Mouse (Mus musculus) midbrain, embryonic 15.5 days (tissue): Measurements from ENCODE around the gene Tpcn2. TPM values are rescaled to one million over a fixed set of nuclear protein-coding genes. Genes with fewer than 3 reads are reported as not detected.

Experiments
- ATAC-seq: fragments of 200-750 bp; cut with Nextera tagmentation; replicated peaks from 2 replicates; pipeline ENCODE4 v1.8.0; 2017; ENCODE audit warnings: moderate TSS enrichment
- H3K27ac ChIP-seq: fragments of 300-500 bp; sonication (generic); 2 replicates; pipeline ENCODE4 v1.5.1; 2015; ENCODE audit warnings: mild to moderate bottlenecking, inconsistent platforms
- H3K27me3 ChIP-seq: fragments of 300-500 bp; sonication (generic); replicated peaks from 2 replicates; pipeline ENCODE4 v1.6.1; 2015; ENCODE audit warnings: inconsistent platforms
- H3K36me3 ChIP-seq: fragments of 300-500 bp; sonication (generic); replicated peaks from 2 replicates; pipeline ENCODE4 v1.6.1; 2015; ENCODE audit warnings: inconsistent platforms
- H3K4me1 ChIP-seq: fragments of 300-500 bp; sonication (generic); 2 replicates; pipeline ENCODE4 v1.6.1; 2015; ENCODE audit warnings: inconsistent platforms
- H3K4me2 ChIP-seq: fragments of 300-500 bp; sonication (generic); 2 replicates; pipeline ENCODE4 v1.6.1; 2015; ENCODE audit warnings: inconsistent platforms, mild to moderate bottlenecking, moderate library complexity
- H3K4me3 ChIP-seq: fragments of 300-500 bp; sonication (generic); 2 replicates; pipeline ENCODE4 v1.5.1; 2015; ENCODE audit warnings: mild to moderate bottlenecking, inconsistent platforms
- H3K9ac ChIP-seq: fragments of 300-500 bp; sonication (generic); 2 replicates; pipeline ENCODE4 v1.6.1; 2015; ENCODE audit warnings: mild to moderate bottlenecking, inconsistent platforms
- H3K9me3 ChIP-seq: fragments of 300-500 bp; sonication (generic); 2 replicates; pipeline ENCODE4 v1.6.1; 2016; ENCODE audit warnings: inconsistent platforms
- WGBS: fragments of 180-500 bp; shearing (Covaris S2); methylation state at CpG from one replicate; pipeline ENCODE4 v1.1.7; 2015; ENCODE audit warnings: mixed read lengths; 5-methylcytosine and 5-hydroxymethylcytosine counted together
- polyA plus RNA-seq: library from polyadenylated mRNA; unstranded; fragments of >200 nt; fragmentation: Nextera tagmentation; extraction: Ambion mirVana; gene quantifications from 2 replicates; pipeline ENCODE4 v1.2.1, GENCODE M21; 2015

The Tpcn2 gene
- polyA plus RNA-seq, result 2.9 and 3.2 TPM in 2 replicates

DNA sequence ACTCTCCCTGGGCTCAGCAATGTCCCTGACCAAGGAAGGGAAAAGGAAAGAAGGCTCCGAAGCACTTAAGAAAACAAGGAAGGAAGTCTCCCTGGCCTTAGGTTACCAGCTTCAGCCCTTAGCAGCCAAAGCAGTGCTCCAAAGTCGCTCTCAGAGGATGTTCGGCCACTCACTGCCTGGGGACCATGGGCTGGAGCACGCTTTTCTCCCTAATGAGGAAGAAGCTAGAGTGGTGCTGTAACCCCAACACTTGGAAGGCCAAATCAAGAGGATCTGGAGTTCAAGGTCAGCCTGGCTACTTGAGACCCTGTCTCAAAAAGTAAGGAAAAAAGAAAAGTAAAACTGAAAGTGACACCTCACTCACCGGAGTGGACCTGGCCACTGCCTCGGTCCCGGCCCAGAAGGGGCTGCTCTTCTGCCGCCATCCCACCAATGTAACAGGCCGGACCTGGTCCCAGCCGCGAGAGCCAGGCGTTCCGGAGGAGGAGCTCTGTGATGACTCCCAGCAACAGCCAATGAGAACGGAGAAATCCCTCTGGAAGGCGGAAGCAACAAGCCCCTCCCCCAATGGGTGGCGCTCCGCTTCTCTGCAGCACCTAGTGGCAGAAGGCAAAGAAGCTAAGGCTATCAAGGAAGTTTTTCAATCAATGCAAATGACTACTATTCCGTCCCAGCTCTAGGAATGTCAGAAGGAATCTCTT, at the start of gene Tpcn2:
Gene Tpcn2 (minus strand): TSS at position 525 of the 701 bp plus-strand sequence.
- Histone ChIP-seq H3K27me3 (no peaks in the 10 kb centered on the region), H3K4me1 (peaks cover 11% of the 10 kb centered on the region), H3K4me2 (peak within 1 kb of the TSS; percentile 63), H3K4me3 (peak within 1 kb of the TSS; percentile 49), H3K27ac (no peak within 1 kb of the TSS), H3K9me3 (no peaks in the 10 kb centered on the region), H3K36me3 (no peaks in the 10 kb centered on the region), H3K9ac (peak within 1 kb of the TSS; percentile 37)
- WGBS, result 5% methylated on average over 18 of the region's 18 CpGs
- ATAC-seq, result peak; percentile 94

GRCm38 (mm10) chr7:145332376-145333041, 48.7 kb upstream of the Tpcn2 start:
- no peak overlapping the region for H3K9ac ChIP-seq
- H3K27me3 ChIP-seq, result no peaks in the 10 kb centered on the region
- H3K27ac ChIP-seq, result no peak overlapping the region
- no peak for ATAC-seq
- no peak overlapping the region for H3K4me2 ChIP-seq
- no peak overlapping the region for H3K4me3 ChIP-seq
- H3K4me1 ChIP-seq, result no peaks in the 10 kb centered on the region
- 69% methylated on average over 1 of the region's 1 CpGs for WGBS
- no peaks in the 10 kb centered on the region for H3K36me3 ChIP-seq
- H3K9me3 ChIP-seq, result no peaks in the 10 kb centered on the region

DNA sequence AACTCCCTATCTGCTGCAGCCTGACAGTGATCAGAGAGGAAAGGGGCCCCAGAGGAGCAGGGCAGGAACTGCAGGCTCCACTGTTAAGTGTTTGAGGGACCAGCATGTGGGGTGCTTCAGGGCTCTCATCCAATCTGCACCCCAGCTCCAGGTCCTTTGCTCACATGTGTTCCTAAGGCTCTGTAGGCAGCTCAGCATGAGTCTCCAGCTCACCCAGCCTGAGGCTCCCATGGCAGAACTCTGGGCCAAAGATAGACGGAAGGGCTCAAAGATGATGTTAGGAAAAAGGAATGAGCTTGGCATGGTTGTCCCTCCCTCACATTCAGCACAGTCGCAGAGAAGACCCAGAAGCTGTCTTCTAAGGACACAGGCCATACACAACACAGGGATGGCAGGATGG, 46.8 kb upstream of the Tpcn2 start:
- no peaks in the 10 kb centered on the region for H3K36me3 ChIP-seq
- H3K4me2 ChIP-seq, result no peak overlapping the region
- ATAC-seq, result no peak
- H3K4me1 ChIP-seq, result no peaks in the 10 kb centered on the region
- H3K27ac ChIP-seq, result no peak overlapping the region
- no peak overlapping the region for H3K4me3 ChIP-seq
- H3K9ac ChIP-seq, result no peak overlapping the region
- WGBS, result 85% methylated on average over 2 of the region's 2 CpGs
- H3K9me3 ChIP-seq, result no peaks in the 10 kb centered on the region
- H3K27me3 ChIP-seq, result no peaks in the 10 kb centered on the region

- no peak overlapping the region for H3K4me3 ChIP-seq
- no peaks in the 10 kb centered on the region for H3K9me3 ChIP-seq
- H3K36me3 ChIP-seq, result no peaks in the 10 kb centered on the region
- ATAC-seq, result no peak
- H3K27me3 ChIP-seq, result no peaks in the 10 kb centered on the region
- no peak overlapping the region for H3K9ac ChIP-seq
- 84% methylated on average over 2 of the region's 2 CpGs for whole genome bisulfite sequencing
- no peak overlapping the region for H3K27ac ChIP-seq
- no peaks in the 10 kb centered on the region for H3K4me1 ChIP-seq
- no peak overlapping the region for H3K4me2 ChIP-seq
Measured at GRCm38 (mm10) chr7:145329982-145330381, 46.2 kb upstream of the Tpcn2 start.

DNA sequence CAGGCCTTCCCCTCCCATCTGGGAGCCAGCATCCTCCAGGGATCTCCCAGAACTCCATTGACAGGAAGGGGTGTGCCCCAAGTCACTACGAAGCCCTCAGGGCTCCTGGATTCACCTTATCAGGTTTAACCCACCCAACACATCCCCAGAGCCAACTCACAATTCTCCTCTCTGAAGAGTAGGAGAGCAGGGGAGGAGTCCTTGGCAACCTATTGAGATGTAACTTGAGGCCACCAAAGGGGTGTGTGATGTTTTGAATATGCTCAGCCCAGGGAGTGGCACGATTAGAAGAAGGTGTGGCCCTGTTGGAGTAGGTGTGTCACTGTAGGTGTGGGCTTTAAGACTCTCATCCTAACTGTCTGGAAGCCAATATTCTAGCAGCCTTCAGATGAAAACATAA, 41.9 kb upstream of the Tpcn2 start:
- Histone ChIP-seq H3K9ac (no peak overlapping the region), H3K4me3 (no peak overlapping the region), H3K9me3 (no peaks in the 10 kb centered on the region), H3K4me2 (no peak overlapping the region), H3K36me3 (no peaks in the 10 kb centered on the region), H3K27me3 (no peaks in the 10 kb centered on the region), H3K27ac (no peak overlapping the region), H3K4me1 (no peaks in the 10 kb centered on the region)
- no peak for ATAC-seq
- 60% methylated on average over 2 of the region's 2 CpGs for WGBS

GRCm38 (mm10) chr7:145323607-145324006, 39.8 kb upstream of the Tpcn2 start:
- 38% methylated on average over 4 of the region's 4 CpGs for WGBS
- Histone ChIP-seq H3K36me3 (no peaks in the 10 kb centered on the region), H3K9ac (no peak overlapping the region), H3K27ac (no peak overlapping the region), H3K9me3 (no peaks in the 10 kb centered on the region), H3K4me2 (no peak overlapping the region), H3K4me3 (no peak overlapping the region), H3K27me3 (no peaks in the 10 kb centered on the region), H3K4me1 (no peaks in the 10 kb centered on the region)
- ATAC-seq, result no peak

- H3K9ac ChIP-seq, result no peak overlapping the region
- H3K27ac ChIP-seq, result no peak overlapping the region
- no peak overlapping the region for H3K4me3 ChIP-seq
- H3K9me3 ChIP-seq, result no peaks in the 10 kb centered on the region
- H3K4me2 ChIP-seq, result no peak overlapping the region
- H3K36me3 ChIP-seq, result no peaks in the 10 kb centered on the region
- H3K27me3 ChIP-seq, result no peaks in the 10 kb centered on the region
- 82% methylated on average over 3 of the region's 3 CpGs for WGBS
- no peaks in the 10 kb centered on the region for H3K4me1 ChIP-seq
- ATAC-seq, result no peak
Measured at GRCm38 (mm10) chr7:145319481-145319880, 35.7 kb upstream of the Tpcn2 start.

- Histone ChIP-seq H3K36me3 (no peaks in the 10 kb centered on the region), H3K9me3 (no peaks in the 10 kb centered on the region), H3K27ac (no peak overlapping the region), H3K9ac (no peak overlapping the region), H3K27me3 (no peaks in the 10 kb centered on the region), H3K4me2 (no peak overlapping the region), H3K4me1 (no peaks in the 10 kb centered on the region), H3K4me3 (no peak overlapping the region)
- ATAC-seq, result no peak
- 65% methylated on average over 4 of the region's 4 CpGs for WGBS
Measured at GRCm38 (mm10) chr7:145317522-145317921, 33.7 kb upstream of the Tpcn2 start.

DNA sequence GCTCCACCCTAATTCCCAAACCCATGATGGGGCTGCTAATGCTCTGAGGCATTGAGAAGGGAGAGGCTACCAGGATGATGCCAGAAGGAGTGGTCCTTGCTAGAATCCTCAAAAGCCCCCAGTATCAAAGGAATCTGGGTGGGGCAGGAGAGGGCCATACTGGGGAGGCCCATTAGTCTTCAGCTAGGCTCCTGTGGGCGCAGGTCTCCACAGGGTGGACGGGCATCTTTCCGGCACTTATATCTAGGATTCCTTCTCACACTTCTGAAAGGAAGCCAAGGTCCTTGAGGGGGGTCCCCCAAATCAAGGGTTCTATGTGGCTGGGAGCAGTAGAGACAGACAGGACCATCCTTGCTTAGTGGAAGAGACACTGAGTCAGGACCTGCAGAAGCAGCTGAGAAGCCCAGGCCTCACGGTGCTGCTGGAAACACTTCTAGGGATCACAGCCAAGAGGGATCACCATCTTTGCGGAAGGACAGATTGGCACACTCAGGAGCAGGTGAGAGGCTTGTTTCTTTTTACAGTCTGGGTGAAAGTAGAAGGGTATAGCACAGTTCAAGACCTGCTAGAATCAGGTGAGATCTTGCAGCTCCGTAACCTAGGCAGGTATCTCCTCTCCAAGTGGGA, 31.1 kb upstream of the Tpcn2 start, which contains the start of gene Mrgprd:
Gene Mrgprd (plus strand): TSS at position 51 of the 627 bp plus-strand sequence.
- WGBS, result 94% methylated on average over 6 of the region's 6 CpGs
- Histone ChIP-seq H3K4me3 (no peak within 1 kb of the TSS), H3K36me3 (no peaks in the 10 kb centered on the region), H3K4me2 (no peak within 1 kb of the TSS), H3K9me3 (no peaks in the 10 kb centered on the region), H3K4me1 (no peaks in the 10 kb centered on the region), H3K9ac (no peak within 1 kb of the TSS), H3K27ac (no peak within 1 kb of the TSS), H3K27me3 (no peaks in the 10 kb centered on the region)
- no peak for ATAC-seq

- no peak overlapping the region for H3K4me2 ChIP-seq
- ATAC-seq, result no peak
- no peak overlapping the region for H3K9ac ChIP-seq
- H3K4me3 ChIP-seq, result no peak overlapping the region
- H3K27me3 ChIP-seq, result no peaks in the 10 kb centered on the region
- H3K36me3 ChIP-seq, result no peaks in the 10 kb centered on the region
- H3K9me3 ChIP-seq, result no peaks in the 10 kb centered on the region
- WGBS, result 80% methylated on average over 3 of the region's 3 CpGs
- no peaks in the 10 kb centered on the region for H3K4me1 ChIP-seq
- H3K27ac ChIP-seq, result no peak overlapping the region
Measured at GRCm38 (mm10) chr7:145312137-145312536, 28.3 kb upstream of the Tpcn2 start.

DNA sequence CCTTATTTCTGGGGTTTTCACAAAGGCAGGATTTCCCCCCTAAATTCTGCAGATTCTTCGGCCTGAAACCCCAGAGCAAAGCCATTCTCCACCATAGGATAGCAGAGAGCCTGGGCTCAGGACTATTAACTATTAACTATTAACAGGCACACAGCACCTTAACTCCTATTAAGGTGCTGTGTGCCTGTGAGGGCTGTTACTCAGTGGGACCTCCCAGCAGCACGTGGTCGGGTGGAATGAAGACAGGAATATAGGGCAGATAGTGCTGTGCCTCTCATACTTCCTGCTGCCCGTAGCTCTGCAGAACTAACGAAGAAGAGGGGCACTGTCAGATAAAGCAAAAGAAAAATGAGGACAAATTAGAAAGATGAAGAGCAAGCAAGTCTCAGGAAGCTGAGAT, 26.7 kb upstream of the Tpcn2 start:
- no peaks in the 10 kb centered on the region for H3K9me3 ChIP-seq
- H3K4me2 ChIP-seq, result no peak overlapping the region
- 77% methylated on average over 5 of the region's 5 CpGs for WGBS
- no peak overlapping the region for H3K4me3 ChIP-seq
- no peak for ATAC-seq
- H3K36me3 ChIP-seq, result no peaks in the 10 kb centered on the region
- H3K9ac ChIP-seq, result no peak overlapping the region
- no peaks in the 10 kb centered on the region for H3K27me3 ChIP-seq
- H3K27ac ChIP-seq, result no peak overlapping the region
- no peaks in the 10 kb centered on the region for H3K4me1 ChIP-seq

DNA sequence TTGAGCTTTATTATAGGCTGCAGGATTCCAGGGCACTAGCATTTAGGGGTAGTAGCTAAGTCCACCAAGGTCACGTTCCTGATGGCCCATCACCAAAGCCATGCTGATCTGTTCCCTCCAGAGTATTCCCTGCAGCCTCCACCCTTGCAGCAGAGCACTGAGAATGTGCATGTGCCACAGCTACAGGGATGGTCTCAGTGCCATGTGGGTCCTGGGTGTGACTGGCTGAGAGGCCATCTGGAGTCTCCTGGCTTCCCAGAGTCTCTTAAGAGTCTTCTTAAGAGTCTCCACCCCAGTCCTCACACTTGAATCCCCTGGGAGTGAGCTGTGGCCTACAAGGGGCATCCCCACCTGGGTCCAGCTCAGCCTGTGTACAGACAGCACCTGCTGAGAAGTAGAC, 26.1 kb upstream of the Tpcn2 start:
- no peaks in the 10 kb centered on the region for H3K4me1 ChIP-seq
- ATAC-seq, result no peak

More for the DNA sequence above, 26.1 kb upstream of the Tpcn2 start:
- H3K27ac ChIP-seq, result no peak overlapping the region
- H3K27me3 ChIP-seq, result no peaks in the 10 kb centered on the region
- H3K4me3 ChIP-seq, result no peak overlapping the region
- no peaks in the 10 kb centered on the region for H3K9me3 ChIP-seq
- H3K36me3 ChIP-seq, result no peaks in the 10 kb centered on the region
- H3K9ac ChIP-seq, result no peak overlapping the region
- WGBS, result 76% methylated on average over 1 of the region's 1 CpGs
- H3K4me2 ChIP-seq, result no peak overlapping the region
